Mouse (Mus musculus): ENCODE results near the gene Prpsap1. TPM values are rescaled to one million over a fixed set of nuclear protein-coding genes. Genes with fewer than 3 reads are reported as not detected.
A peak's percentile ranks its signal among the peaks of the same experiment; 100 is the strongest.

Prpsap1 gene
- polyA plus RNA-seq, 1 experiment from 2014 or later: 138 TPM

GRCm38 (mm10) chr11:116447822-116448221 lies 46.2 kb downstream of the Prpsap1 start:
- no peak for ATAC-seq
- 64% methylated on average over 5 of the region's 5 CpGs for WGBS
- Histone ChIP-seq H3K4me3 (ENCODE audit: low read depth, low read length) (no peak overlapping the region), H3K36me3 (ENCODE audit: control insufficient read depth, insufficient read depth, low read length) (no peaks in the 10 kb centered on the region), H3K9me3 (replicated peaks; ENCODE audit: control insufficient read depth, low read length) (no peaks in the 10 kb centered on the region), H3K4me1 (ENCODE audit: control insufficient read depth, insufficient read depth, low read length) (no peaks in the 10 kb centered on the region), H3K27me3 (replicated peaks; ENCODE audit: control insufficient read depth, insufficient read depth, low read length) (peaks cover 10% of the 10 kb centered on the region), H3K9ac (ENCODE audit: low read length) (no peak overlapping the region), H3K27ac (ENCODE audit: low read depth, low read length) (no peak overlapping the region), H3K4me2 (ENCODE audit: low read length) (no peak overlapping the region)
- DNase-seq (ENCODE audit: low spot score): no peak

GRCm38 (mm10) chr11:116446308-116446887 lies 47.6 kb downstream of the Prpsap1 start:
- Histone ChIP-seq H3K4me3 (ENCODE audit: low read depth, low read length) (no peak overlapping the region), H3K27me3 (replicated peaks; ENCODE audit: control insufficient read depth, insufficient read depth, low read length) (peaks cover 10% of the 10 kb centered on the region), H3K27ac (ENCODE audit: low read depth, low read length) (no peak overlapping the region), H3K9me3 (replicated peaks; ENCODE audit: control insufficient read depth, low read length) (no peaks in the 10 kb centered on the region), H3K9ac (ENCODE audit: low read length) (no peak overlapping the region; the same call in 1 of the 2 replicates), H3K4me1 (ENCODE audit: control insufficient read depth, insufficient read depth, low read length) (no peaks in the 10 kb centered on the region), H3K36me3 (ENCODE audit: control insufficient read depth, insufficient read depth, low read length) (no peaks in the 10 kb centered on the region), H3K4me2 (ENCODE audit: low read length) (no peak overlapping the region)
- WGBS: 14% methylated on average over 19 of the region's 19 CpGs
- DNase-seq (ENCODE audit: low spot score) (no peak), ATAC-seq (peak; percentile 18; the same call in 1 of the 2 replicates)

- peak; percentile 72; the same call in 1 of the 2 replicates for ATAC-seq
- no peak overlapping the region for H3K9ac ChIP-seq (ENCODE audit: low read length)
- WGBS: 39% methylated on average over 16 of the region's 16 CpGs
Measured at GRCm38 (mm10) chr11:116445596-116446307, 48.2 kb downstream of the Prpsap1 start.

DNA sequence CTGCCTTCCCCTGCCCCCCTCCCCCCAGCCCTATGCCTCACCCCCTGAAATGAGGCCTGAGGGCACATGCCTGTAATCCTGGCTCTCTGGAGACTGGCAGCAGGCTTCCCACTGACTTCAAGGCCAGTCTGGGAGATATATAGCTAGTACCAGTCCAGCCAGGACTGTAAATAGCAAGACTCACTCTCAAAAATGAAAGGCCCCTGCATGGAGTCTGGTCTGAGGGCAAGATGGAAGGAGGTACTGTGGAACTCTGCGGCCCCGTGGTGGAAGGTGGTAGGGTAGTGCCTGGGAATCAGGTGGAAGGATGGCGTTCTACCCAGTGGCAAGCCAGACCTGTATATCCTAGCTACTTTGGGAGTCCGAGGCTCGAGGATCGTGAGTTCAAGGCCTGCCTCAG lies 50.1 kb downstream of the Prpsap1 start:
- Histone ChIP-seq H3K9me3 (replicated peaks; ENCODE audit: control insufficient read depth, low read length) (no peaks in the 10 kb centered on the region), H3K27me3 (replicated peaks; ENCODE audit: control insufficient read depth, insufficient read depth, low read length) (peaks cover 10% of the 10 kb centered on the region), H3K9ac (ENCODE audit: low read length) (no peak overlapping the region), H3K36me3 (ENCODE audit: control insufficient read depth, insufficient read depth, low read length) (peaks cover 15% of the 10 kb centered on the region), H3K27ac (ENCODE audit: low read depth, low read length) (no peak overlapping the region), H3K4me2 (ENCODE audit: low read length) (no peak overlapping the region), H3K4me3 (ENCODE audit: low read depth, low read length) (no peak overlapping the region), H3K4me1 (ENCODE audit: control insufficient read depth, insufficient read depth, low read length) (no peaks in the 10 kb centered on the region)
- WGBS: 86% methylated on average over 6 of the region's 6 CpGs
- ATAC-seq: no peak
- DNase-seq (ENCODE audit: low spot score): no peak

More at GRCm38 (mm10) chr11:116445596-116446307, 48.2 kb downstream of the Prpsap1 start:
- Histone ChIP-seq H3K4me1 (ENCODE audit: control insufficient read depth, insufficient read depth, low read length) (no peaks in the 10 kb centered on the region), H3K4me3 (ENCODE audit: low read depth, low read length) (no peak overlapping the region), H3K27ac (ENCODE audit: low read depth, low read length) (no peak overlapping the region), H3K27me3 (replicated peaks; ENCODE audit: control insufficient read depth, insufficient read depth, low read length) (peaks cover 10% of the 10 kb centered on the region), H3K36me3 (ENCODE audit: control insufficient read depth, insufficient read depth, low read length) (no peaks in the 10 kb centered on the region), H3K9me3 (replicated peaks; ENCODE audit: control insufficient read depth, low read length) (no peaks in the 10 kb centered on the region), H3K4me2 (ENCODE audit: low read length) (no peak overlapping the region)
- DNase-seq (ENCODE audit: low spot score): peak; percentile 95

GRCm38 (mm10) chr11:116443311-116443710 lies 50.7 kb downstream of the Prpsap1 start:
- 79% methylated on average over 6 of the region's 6 CpGs for WGBS
- ATAC-seq: no peak
- Histone ChIP-seq H3K27me3 (replicated peaks; ENCODE audit: control insufficient read depth, insufficient read depth, low read length) (peaks cover 10% of the 10 kb centered on the region), H3K36me3 (ENCODE audit: control insufficient read depth, insufficient read depth, low read length) (peaks cover 16% of the 10 kb centered on the region), H3K4me3 (ENCODE audit: low read depth, low read length) (no peak overlapping the region), H3K9ac (ENCODE audit: low read length) (no peak overlapping the region), H3K4me2 (ENCODE audit: low read length) (no peak overlapping the region), H3K27ac (ENCODE audit: low read depth, low read length) (no peak overlapping the region), H3K4me1 (ENCODE audit: control insufficient read depth, insufficient read depth, low read length) (no peaks in the 10 kb centered on the region), H3K9me3 (replicated peaks; ENCODE audit: control insufficient read depth, low read length) (no peaks in the 10 kb centered on the region)
- no peak for DNase-seq (ENCODE audit: low spot score)

- DNase-seq (ENCODE audit: low spot score) (no peak), ATAC-seq (no peak)
- no peak overlapping the region for H3K4me3 ChIP-seq (ENCODE audit: low read depth, low read length)
- H3K4me1 ChIP-seq (ENCODE audit: control insufficient read depth, insufficient read depth, low read length): no peaks in the 10 kb centered on the region
- no peak overlapping the region for H3K27ac ChIP-seq (ENCODE audit: low read depth, low read length)
- H3K4me2 ChIP-seq (ENCODE audit: low read length): no peak overlapping the region
- peaks cover 17% of the 10 kb centered on the region for H3K36me3 ChIP-seq (ENCODE audit: control insufficient read depth, insufficient read depth, low read length)
- peak overlapping the region; percentile 13; the same call in 1 of the 2 replicates for H3K9ac ChIP-seq (ENCODE audit: low read length)
- 83% methylated on average over 6 of the region's 6 CpGs for WGBS
- no peaks in the 10 kb centered on the region for H3K9me3 ChIP-seq (replicated peaks; ENCODE audit: control insufficient read depth, low read length)
- H3K27me3 ChIP-seq (replicated peaks; ENCODE audit: control insufficient read depth, insufficient read depth, low read length): peaks cover 10% of the 10 kb centered on the region
Measured at GRCm38 (mm10) chr11:116442867-116443177, 51.2 kb downstream of the Prpsap1 start.

GRCm38 (mm10) chr11:116442129-116442866 lies 51.7 kb downstream of the Prpsap1 start:
- no peak for DNase-seq (ENCODE audit: low spot score)
- no peak overlapping the region for H3K4me3 ChIP-seq (ENCODE audit: low read depth, low read length)
- H3K9ac ChIP-seq (ENCODE audit: low read length): peak overlapping the region; percentile 13; the same call in 1 of the 2 replicates
- H3K4me1 ChIP-seq (ENCODE audit: control insufficient read depth, insufficient read depth, low read length): no peaks in the 10 kb centered on the region
- H3K27ac ChIP-seq (ENCODE audit: low read depth, low read length): no peak overlapping the region
- no peak for ATAC-seq
- no peak overlapping the region for H3K4me2 ChIP-seq (ENCODE audit: low read length)
- no peaks in the 10 kb centered on the region for H3K9me3 ChIP-seq (replicated peaks; ENCODE audit: control insufficient read depth, low read length)
- peaks cover 7% of the 10 kb centered on the region for H3K27me3 ChIP-seq (replicated peaks; ENCODE audit: control insufficient read depth, insufficient read depth, low read length)
- H3K36me3 ChIP-seq (ENCODE audit: control insufficient read depth, insufficient read depth, low read length): peaks cover 23% of the 10 kb centered on the region
- WGBS: 82% methylated on average over 15 of the region's 15 CpGs

- no peak overlapping the region for H3K9ac ChIP-seq (ENCODE audit: low read length)
- H3K4me3 ChIP-seq (ENCODE audit: low read depth, low read length): no peak overlapping the region
- no peaks in the 10 kb centered on the region for H3K9me3 ChIP-seq (replicated peaks; ENCODE audit: control insufficient read depth, low read length)
- peaks cover 8% of the 10 kb centered on the region for H3K4me1 ChIP-seq (ENCODE audit: control insufficient read depth, insufficient read depth, low read length)
- peaks cover 39% of the 10 kb centered on the region for H3K36me3 ChIP-seq (ENCODE audit: control insufficient read depth, insufficient read depth, low read length)
- no peak for ATAC-seq
- 72% methylated on average over 7 of the region's 7 CpGs for WGBS
- H3K27ac ChIP-seq (ENCODE audit: low read depth, low read length): no peak overlapping the region
- no peak overlapping the region for H3K4me2 ChIP-seq (ENCODE audit: low read length)
- no peaks in the 10 kb centered on the region for H3K27me3 ChIP-seq (replicated peaks; ENCODE audit: control insufficient read depth, insufficient read depth, low read length)
- DNase-seq (ENCODE audit: low spot score): peak; percentile 30
Measured at GRCm38 (mm10) chr11:116440408-116441068, 53.5 kb downstream of the Prpsap1 start.

Measured in forebrain, embryonic 14.5 days (tissue).